Mouse (Mus musculus) intestine, embryonic 14.5 days (tissue): ENCODE measurements at regions not wholly inside any gene's neighbourhood (a gene's known extent, or its start where the extent isn't known, plus 50 kb on each side); places are given as distances from the start of the nearest gene placed in this dataset.
"Not testable (repeated sequence)": the region's sequence is repeated elsewhere in the genome, so short reads cannot be mapped to it uniquely, and the experiment has no call there.

ENCODE experiments used
- ATAC-seq: fragments of 200-750 bp; cut with Nextera tagmentation; replicated peaks from 2 replicates; pipeline ENCODE4 v1.8.0; 2017; ENCODE audit warnings: low read depth, moderate number of reproducible peaks, moderate TSS enrichment, moderate library complexity; ENCODE audit not compliant: low FRiP score, low TSS enrichment
- DNase-seq: peaks from one replicate; pipeline ENCODE4 v3.0.0-alpha.2; 2018; ENCODE audit warnings: low spot score
- H3K27ac ChIP-seq: fragments of 300-500 bp; sonication (generic); 2 replicates; pipeline ENCODE4 v1.5.1; 2014; ENCODE audit warnings: low read depth, mild to moderate bottlenecking, control low read depth
- H3K27me3 ChIP-seq: fragments of 300-500 bp; sonication (generic); replicated peaks from 2 replicates; pipeline ENCODE4 v1.6.1; 2014; ENCODE audit warnings: low read length, control low read depth; ENCODE audit not compliant: control insufficient read depth, insufficient read depth
- H3K36me3 ChIP-seq: fragments of 300-500 bp; sonication (generic); 2 replicates; pipeline ENCODE4 v1.6.1; 2014; ENCODE audit warnings: low read length, control low read depth; ENCODE audit not compliant: control insufficient read depth, insufficient read depth
- H3K4me1 ChIP-seq: fragments of 300-500 bp; sonication (generic); replicated peaks from 2 replicates; pipeline ENCODE4 v1.6.1; 2014; ENCODE audit warnings: low read length, control low read depth, mixed read lengths; ENCODE audit not compliant: control insufficient read depth, insufficient read depth
- H3K4me2 ChIP-seq: fragments of 300-500 bp; sonication (generic); 2 replicates; pipeline ENCODE4 v1.6.1; 2014; ENCODE audit warnings: low read length
- H3K4me3 ChIP-seq: fragments of 300-500 bp; sonication (generic); 2 replicates; pipeline ENCODE4 v1.5.1; 2014; ENCODE audit warnings: low read depth, low read length, control low read depth, mixed read lengths
- H3K9ac ChIP-seq: fragments of 300-500 bp; sonication (generic); 2 replicates; pipeline ENCODE4 v1.6.1; 2014; ENCODE audit warnings: mild to moderate bottlenecking, low read length
- H3K9me3 ChIP-seq: fragments of 300-500 bp; sonication (generic); 2 replicates; pipeline ENCODE4 v1.6.1; 2016; ENCODE audit warnings: low read length, control low read depth; ENCODE audit not compliant: control insufficient read depth
- WGBS: fragments of 180-500 bp; shearing (Covaris S2); extraction: QIAGEN DNeasy Blood & Tissue Kit; methylation state at CpG from one replicate; pipeline ENCODE4 v1.1.7; 2014; 5-methylcytosine and 5-hydroxymethylcytosine counted together

DNA sequence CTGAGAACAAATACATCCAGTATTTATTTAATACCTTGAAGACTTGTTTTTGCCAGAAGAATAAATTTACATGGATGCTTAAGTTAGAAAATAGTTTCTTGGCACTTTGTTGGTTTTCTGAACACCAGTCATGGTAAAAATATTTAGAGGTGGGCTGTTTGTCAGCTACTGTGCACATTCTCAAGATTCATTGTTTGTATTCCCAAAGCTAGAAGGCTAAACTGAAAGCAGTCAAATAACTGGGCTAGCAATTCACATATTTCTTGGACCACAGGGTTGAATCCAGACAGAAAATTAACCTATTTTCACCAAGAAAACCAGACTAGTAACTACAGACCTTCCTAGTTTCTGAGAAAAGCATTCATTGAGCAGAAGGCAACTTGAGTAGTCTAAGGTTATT is 488.1 kb upstream of the Klf6 start:
- Histone ChIP-seq H3K9me3 (no peaks in the 10 kb centered on the region), H3K4me2 (no peak overlapping the region)
- DNase-seq: no peak

DNA sequence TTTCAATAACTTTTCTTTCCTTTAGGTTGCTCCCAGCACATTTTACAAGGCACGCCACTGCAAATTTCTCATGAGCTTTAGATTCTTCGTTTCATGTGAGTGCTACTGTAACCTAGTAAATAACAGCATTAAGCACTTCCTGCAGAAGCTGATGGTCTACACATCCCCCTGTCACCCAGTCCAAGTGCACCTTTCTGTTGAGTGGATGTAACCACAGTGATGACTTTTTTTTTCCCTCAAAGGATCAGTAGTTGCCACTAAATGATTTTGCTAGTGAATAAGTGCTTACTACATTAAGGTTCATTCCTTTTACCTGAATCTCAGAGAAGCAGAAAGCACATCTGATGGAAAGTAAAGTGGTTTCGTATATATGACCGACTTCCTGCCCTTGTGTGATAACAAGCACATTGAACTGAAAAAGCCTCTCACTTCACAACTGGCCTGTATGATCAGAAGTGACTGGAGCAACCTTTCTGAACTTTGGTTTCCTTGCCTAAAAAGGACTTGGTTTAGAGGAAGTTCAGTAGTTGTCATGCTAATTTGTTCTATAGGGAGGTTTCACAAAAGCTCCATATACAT is 453.0 kb upstream of the Klf6 start:
- Histone ChIP-seq H3K4me1 (no peaks in the 10 kb centered on the region), H3K36me3 (no peaks in the 10 kb centered on the region), H3K4me2 (no peak overlapping the region), H3K27me3 (no peaks in the 10 kb centered on the region), H3K9me3 (no peaks in the 10 kb centered on the region), H3K27ac (no peak overlapping the region), H3K9ac (no peak overlapping the region), H3K4me3 (no peak overlapping the region)
- DNase-seq (no peak), ATAC-seq (no peak)
- 87% methylated on average over 4 of the region's 4 CpGs for WGBS

More for the DNA sequence above, 488.1 kb upstream of the Klf6 start:
- no peak for ATAC-seq
- Histone ChIP-seq H3K27ac (no peak overlapping the region), H3K4me1 (no peaks in the 10 kb centered on the region), H3K9ac (no peak overlapping the region), H3K36me3 (no peaks in the 10 kb centered on the region), H3K27me3 (no peaks in the 10 kb centered on the region), H3K4me3 (no peak overlapping the region)

DNA sequence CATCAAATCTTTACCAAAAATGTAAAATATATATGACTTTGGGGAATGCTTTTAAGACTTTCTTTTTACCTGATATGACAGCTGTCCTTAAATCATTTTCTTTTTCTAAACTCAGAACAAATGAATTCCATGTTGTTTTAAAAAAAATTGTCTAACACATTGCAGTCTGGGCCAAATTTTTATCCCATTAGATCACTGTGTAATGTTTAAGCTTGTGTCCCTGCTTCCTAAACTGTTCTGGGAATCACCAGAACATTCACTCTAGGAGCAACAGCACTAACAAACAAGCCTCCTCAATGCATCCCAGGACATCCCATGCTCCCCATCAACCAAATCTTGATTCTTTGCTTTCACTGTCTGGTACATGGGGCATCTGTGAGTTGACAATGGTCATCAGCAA is 449.2 kb upstream of the Klf6 start:
- H3K9ac ChIP-seq: no peak overlapping the region
- ATAC-seq: no peak
- no peak overlapping the region for H3K4me3 ChIP-seq
- H3K4me1 ChIP-seq: no peaks in the 10 kb centered on the region
- no peak overlapping the region for H3K27ac ChIP-seq
- no peak for DNase-seq
- no peaks in the 10 kb centered on the region for H3K9me3 ChIP-seq
- H3K27me3 ChIP-seq: no peaks in the 10 kb centered on the region
- no peak overlapping the region for H3K4me2 ChIP-seq
- H3K36me3 ChIP-seq: no peaks in the 10 kb centered on the region

DNA sequence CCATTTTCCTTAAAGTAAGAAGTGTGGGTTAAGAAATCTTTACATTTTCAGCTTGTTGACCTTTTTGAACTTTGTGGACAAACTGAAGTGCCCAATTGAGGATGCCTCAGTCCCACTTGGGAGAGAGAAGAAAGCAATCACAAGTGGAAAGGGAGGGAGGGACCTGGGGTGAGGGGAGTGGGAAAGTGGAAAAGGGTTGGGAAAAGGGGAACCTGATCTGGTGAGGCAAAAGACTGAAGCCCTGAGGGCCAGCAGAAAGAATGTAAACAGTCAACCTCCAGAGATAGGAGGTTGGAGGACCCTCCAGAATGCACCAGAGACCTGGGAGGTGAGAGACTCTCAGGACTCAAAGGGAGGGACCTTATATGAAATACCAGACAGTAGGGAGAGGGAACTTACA is 448.3 kb upstream of the Klf6 start:
- DNase-seq, ATAC-seq, H3K27ac ChIP-seq, H3K9ac ChIP-seq, H3K36me3 ChIP-seq, H3K27me3 ChIP-seq, H3K9me3 ChIP-seq, H3K4me2 ChIP-seq, H3K4me3 ChIP-seq, H3K4me1 ChIP-seq: not testable (repeated sequence)

DNA sequence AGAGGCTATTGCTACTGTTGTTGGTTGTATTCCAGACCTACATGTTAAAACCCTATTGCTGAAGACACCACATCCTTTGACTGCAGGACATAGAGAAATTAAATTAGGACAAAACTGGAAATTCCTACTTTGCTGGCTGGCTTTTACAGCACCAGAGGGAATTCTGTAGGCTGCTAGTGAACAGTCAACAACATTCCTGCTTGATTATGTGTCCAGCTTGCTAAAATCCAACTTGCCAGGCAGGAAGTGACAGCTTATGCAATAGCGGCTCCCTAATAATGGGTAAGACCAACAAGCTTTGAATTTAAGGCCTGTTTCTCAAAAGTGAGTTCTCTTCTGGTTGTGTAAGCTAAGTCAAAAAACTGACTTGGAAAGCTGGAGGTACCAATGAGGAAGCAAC is 437.2 kb upstream of the Klf6 start:
- Histone ChIP-seq H3K9me3 (no peaks in the 10 kb centered on the region), H3K36me3 (no peaks in the 10 kb centered on the region), H3K9ac (no peak overlapping the region), H3K27ac (no peak overlapping the region), H3K4me2 (no peak overlapping the region), H3K27me3 (no peaks in the 10 kb centered on the region), H3K4me1 (no peaks in the 10 kb centered on the region), H3K4me3 (no peak overlapping the region)
- no peak for ATAC-seq
- 74% methylated on average over 1 of the region's 1 CpGs for WGBS
- no peak for DNase-seq

DNA sequence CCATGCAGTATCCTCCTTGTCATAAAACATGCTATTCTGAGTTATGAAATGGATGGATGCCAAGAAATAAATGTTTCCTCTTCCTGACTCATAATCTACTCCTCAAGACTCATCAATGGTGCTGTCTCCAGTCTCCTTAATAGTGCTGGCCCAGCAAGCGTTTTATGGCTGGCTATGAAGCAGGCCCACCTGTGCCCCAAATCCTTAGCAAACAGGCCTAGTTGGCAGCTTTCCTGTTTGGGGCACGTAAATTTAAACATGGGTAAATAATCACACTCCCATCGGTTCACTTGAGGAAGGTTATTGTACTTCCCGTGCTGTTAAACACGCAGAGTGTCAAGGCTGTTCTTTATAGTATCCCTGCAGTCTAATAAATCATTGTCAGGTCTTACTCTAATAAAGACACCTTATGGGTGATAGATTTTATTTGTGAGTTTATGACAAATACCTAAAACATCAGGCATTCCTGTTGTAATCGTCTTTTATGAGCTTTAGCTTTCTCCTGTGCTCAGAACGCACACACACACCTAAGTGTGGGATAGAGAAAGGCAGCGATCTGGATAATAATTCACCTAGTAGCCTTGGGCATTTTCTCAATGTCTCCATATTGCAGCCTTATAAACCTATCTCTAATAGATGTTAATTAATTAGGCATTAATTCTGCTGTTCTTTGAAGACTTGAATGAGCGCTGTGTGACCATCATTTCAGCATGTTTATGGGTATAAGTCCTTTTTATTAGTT is 435.6 kb upstream of the Klf6 start:
- Histone ChIP-seq H3K27ac (no peak overlapping the region), H3K9ac (no peak overlapping the region), H3K4me3 (no peak overlapping the region), H3K4me2 (no peak overlapping the region), H3K9me3 (no peaks in the 10 kb centered on the region), H3K4me1 (no peaks in the 10 kb centered on the region), H3K36me3 (no peaks in the 10 kb centered on the region), H3K27me3 (no peaks in the 10 kb centered on the region)
- DNase-seq: no peak
- peak; percentile 72 for ATAC-seq
- WGBS: 51% methylated on average over 9 of the region's 9 CpGs

DNA sequence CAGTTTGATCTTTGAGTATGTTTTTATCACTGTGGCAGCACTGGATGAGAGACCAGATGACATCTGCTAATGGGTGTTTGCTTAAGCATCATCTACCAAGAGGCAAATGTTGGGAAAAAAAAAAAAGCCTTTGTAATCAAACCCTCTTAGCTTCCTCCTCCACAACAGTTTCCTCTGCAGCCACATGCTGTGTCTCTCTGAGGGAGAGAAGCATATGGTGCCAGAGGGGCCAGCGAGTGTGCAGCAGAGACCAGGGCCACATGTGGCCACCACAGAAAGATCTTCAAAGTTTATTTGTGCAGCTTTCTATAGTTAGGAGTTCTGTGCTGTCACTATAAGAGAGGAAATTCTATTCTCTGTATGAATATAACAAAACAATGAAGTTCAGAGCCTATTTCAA is 427.6 kb upstream of the Klf6 start:
- no peaks in the 10 kb centered on the region for H3K9me3 ChIP-seq
- no peaks in the 10 kb centered on the region for H3K4me1 ChIP-seq
- no peaks in the 10 kb centered on the region for H3K27me3 ChIP-seq
- WGBS: 38% methylated on average over 1 of the region's 1 CpGs
- ATAC-seq (no peak), DNase-seq (no peak)
- H3K36me3 ChIP-seq: no peaks in the 10 kb centered on the region
- H3K4me3 ChIP-seq: no peak overlapping the region
- no peak overlapping the region for H3K4me2 ChIP-seq
- no peak overlapping the region for H3K9ac ChIP-seq
- no peak overlapping the region for H3K27ac ChIP-seq

DNA sequence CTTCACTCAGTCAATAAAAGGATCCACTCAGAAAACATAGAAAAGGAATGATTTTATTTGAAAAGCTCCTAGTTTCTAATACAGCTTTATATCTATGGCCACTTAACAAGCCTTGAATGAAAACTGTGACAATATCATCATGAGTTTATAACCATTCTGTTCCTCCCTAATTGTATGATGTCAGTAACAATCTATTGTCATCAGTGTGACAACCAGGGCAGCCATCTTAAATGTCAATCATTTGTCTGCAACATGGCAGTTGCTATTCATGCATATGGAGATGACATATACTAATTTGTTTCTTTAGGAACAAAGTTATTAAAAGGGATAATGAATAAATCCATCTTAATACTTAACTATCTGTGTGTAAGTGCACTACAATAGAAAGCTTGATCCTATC is 426.2 kb upstream of the Klf6 start:
- H3K4me2 ChIP-seq: no peak overlapping the region
- H3K9ac ChIP-seq: no peak overlapping the region
- H3K4me1 ChIP-seq: no peaks in the 10 kb centered on the region
- DNase-seq (no peak), ATAC-seq (no peak)
- H3K27me3 ChIP-seq: no peaks in the 10 kb centered on the region
- H3K27ac ChIP-seq: no peak overlapping the region
- H3K9me3 ChIP-seq: no peaks in the 10 kb centered on the region
- H3K4me3 ChIP-seq: no peak overlapping the region
- H3K36me3 ChIP-seq: no peaks in the 10 kb centered on the region

DNA sequence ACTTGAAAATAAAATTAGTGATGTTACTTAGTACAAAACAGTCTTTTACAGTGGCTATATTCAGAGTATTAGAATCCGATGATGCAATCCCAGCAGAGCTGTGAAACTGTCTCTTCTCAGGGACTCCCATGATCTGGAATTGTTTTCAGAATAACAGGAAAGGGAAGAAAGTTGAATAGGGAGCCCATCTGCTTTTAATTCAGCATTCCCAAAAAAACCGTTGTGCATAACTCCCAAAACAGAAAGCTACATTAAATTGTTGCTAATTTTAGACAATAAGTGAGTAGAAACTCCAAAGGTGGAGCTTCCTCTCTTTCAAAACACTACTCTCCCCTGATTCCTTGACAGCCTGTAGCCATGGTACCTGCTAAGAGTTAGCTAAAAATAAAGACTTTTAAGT is 425.1 kb upstream of the Klf6 start:
- ATAC-seq: no peak
- WGBS: 79% methylated on average over 2 of the region's 2 CpGs
- Histone ChIP-seq H3K36me3 (no peaks in the 10 kb centered on the region), H3K4me1 (no peaks in the 10 kb centered on the region), H3K4me2 (no peak overlapping the region), H3K27ac (no peak overlapping the region), H3K27me3 (no peaks in the 10 kb centered on the region), H3K4me3 (no peak overlapping the region), H3K9ac (no peak overlapping the region), H3K9me3 (no peaks in the 10 kb centered on the region)
- no peak for DNase-seq
